Mouse (Mus musculus) Muller cell, postnatal 12 days (primary cell): ENCODE results near the gene Dnajb4.

Source experiments
- DNase-seq: peaks from one replicate; pipeline ENCODE4 v3.0.0-alpha.2; 2015; ENCODE audit errors: inconsistent ontology term

Gene Dnajb4

DNA sequence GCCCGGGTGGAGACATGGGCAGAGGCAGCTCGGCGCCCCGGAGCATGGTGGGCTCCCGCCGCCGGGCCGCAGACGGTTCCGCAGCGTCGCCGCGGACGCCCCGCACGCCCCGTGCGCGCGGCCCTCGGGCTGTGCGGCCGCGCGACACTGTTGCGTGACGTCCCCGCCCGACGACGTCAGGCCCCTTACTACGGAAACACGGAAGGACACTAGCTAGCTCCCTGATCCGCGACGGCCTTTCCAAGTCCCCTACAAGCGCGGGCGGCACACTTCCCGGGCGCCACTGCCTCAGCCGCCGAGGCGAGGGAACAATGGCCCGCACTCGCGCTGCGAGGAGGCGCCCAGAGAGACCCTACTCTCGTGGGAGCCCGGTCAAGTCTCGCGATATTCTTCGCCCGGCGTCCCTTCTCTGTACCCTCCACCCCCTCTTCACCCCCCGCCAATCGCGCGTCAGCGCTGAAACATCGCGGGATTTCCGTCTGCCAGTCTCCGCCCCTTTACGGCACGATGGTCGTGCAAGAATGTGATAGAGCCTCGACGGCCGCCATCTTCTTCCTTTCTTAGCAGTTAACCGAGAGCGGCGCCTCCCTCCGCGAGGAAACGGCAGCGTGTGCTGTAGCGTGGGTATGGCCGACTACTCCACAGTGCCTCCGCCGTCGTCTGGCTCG lies at the start of gene Dnajb4, which contains the start of gene Fubp1:
Gene Dnajb4, minus strand, starts transcription at position 336 of the 668 bp plus-strand sequence.
Gene Fubp1, plus strand, starts transcription at position 456 of the 668 bp plus-strand sequence.
- DNase-seq, result peak; percentile 98

DNA sequence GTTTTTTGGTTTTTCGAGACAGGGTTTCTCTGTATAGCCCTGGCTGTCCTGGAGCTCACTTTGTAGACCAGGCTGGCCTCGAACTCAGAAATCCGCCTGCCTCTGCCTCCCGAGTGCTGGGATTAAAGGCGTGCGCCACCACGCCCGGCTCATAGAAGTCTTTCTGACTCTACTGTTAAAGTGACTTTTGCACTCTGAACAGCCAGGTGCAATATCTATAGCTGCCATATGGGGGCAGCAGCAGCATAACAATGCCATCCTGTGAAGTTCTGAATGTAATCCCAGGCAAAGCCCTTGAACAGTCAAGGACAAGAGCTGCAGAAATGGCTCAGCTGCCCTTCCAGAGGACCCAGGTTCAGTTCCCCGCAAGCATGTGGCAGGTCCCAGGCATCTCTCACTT lies 49.3 kb upstream of the Dnajb4 start:
- peak; percentile 52 for DNase-seq

DNA sequence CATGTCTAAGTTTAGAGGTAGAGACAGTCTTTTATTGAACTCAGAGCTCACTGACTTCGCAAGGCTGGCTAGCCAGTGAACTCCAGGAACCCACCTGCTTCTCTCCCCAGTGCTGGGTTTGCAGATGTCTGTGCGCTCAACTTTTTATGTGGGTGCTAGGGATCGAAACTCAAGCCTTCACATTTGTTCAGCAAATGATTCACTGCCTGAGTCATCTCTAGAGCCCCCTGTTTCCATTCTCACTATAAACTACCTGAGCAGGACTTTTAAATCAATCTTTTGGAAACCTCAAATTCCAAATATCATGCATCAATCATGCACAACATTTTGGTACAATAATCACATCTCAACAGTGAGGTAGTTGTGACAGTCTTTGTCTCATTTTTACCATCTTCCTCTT lies 47.4 kb upstream of the Dnajb4 start:
- no peak for DNase-seq

DNA sequence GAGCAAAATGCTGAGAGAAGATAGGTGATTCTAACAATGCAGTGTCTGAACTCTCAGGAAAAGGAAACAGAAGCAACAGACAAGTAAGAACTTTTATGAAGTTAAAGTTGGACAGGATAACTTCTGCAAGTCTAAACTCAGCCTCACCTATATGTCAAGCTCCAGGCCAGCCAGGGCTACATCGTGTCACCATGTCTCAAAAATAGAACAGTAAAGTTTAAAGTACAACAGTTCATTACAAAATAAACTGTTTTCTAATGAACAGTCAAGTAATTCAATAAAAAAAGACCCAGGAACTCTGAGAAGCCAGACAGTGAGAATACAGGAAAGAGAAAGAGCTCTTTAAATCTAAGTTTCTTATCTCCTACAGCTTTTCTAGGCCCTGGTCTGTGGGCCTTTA lies 40.4 kb upstream of the Dnajb4 start:
- DNase-seq, result no peak

DNA sequence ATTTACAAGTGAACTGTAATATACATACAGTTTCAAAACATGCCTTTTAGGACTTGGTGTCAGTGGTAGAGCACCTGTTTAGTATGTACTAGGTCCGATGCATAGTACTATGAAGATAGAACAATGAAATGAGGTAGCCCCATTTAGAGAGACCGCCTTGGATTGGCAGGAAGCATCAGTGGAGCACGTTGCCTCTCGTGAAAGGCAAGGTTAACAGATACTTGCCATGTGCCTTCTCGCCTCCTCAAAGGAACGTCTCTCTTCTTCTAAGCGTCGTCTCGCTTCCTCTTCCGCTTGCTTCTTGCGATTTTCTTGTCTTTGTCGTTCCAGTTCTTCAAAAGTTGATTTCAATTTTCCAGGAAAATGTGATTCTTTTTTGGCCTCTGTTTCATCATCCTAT lies 37.6 kb upstream of the Dnajb4 start:
- DNase-seq, result no peak

DNA sequence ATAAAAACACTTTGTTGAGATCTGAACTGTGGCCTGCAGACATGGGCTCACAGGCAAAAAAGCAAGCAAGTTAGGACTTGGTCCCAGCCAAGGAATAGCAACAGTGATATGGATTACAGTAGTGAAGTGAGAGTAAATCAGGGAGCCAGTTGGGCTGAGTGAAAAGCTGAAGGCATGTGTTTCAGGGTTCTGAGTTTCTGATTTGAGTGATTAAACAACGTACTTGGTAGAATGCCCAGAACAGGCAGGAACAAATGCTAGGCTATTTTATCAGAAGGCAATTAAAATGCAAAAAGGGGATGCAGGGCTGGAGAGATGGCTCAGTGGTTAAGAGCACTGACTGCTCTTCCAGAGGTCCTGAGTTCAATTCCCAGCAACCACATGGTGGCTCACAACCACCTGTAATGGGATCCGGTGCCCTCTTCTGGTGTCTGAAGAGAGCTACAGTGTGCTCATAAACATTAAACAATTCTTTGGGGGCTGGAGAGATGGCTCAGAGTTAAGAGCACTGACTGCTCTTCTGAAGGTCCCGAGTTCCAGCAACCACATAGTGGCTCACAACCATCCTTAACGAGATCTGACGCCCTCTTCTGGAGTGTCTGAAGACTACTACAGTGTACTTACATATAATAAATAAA lies 35.3 kb upstream of the Dnajb4 start:
- peak; percentile 42 for DNase-seq

DNA sequence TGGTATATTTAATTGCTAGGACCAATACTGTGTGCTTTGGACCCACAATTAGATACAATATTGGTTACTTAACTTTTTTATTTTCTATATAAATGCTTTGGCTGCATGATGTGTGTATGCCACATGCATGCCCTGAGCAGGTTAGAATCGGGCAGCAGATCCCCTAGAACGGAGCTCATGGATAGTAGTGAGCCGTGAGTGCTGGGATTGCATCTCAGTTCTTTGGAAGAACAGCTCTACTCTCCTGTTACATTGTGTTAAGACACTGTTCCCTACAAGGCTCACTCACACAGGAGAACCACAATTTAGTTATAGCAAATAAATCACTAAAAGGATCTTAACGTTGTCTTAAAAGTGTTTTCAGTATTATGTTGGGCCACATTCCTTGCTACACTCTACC lies 33.2 kb upstream of the Dnajb4 start:
- no peak for DNase-seq

DNA sequence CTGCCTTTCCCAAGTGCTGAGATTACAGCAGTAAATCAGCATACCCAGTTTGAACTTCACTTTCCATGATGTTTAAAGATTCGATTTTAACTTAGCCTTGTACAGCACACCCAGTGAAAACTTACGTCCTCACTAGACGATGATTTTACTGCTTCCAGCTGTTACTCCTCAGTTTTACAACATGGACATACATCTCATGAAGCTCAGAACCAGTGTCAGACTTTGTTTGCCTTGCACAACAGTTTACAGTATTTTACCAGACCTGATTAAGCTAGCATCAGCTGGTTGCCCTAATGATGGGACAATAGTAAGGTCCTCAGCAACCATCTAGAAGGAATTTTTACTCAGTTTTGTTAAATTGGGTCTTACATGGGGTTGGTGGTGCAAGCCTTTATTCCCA lies 31.0 kb upstream of the Dnajb4 start:
- no peak for DNase-seq

DNA sequence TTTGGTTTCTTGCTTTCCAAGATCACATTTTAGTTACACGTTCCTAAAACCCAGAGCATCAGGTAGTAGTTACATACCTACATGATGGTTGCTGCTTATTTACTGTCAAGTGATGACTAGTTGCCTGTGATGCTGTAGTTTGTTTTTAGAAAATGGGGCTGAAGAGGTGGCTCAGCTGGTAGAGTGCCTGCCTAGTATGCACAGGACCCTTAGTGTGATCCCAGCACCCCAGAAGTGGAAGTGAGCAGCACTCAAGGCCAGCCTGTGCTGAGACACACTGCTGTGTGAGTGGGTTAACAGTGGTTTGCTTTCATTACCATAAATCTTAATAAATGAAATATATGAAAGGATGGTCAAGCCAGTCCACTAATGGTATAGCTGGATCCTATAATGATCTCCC lies 29.5 kb upstream of the Dnajb4 start:
- no peak for DNase-seq

DNA sequence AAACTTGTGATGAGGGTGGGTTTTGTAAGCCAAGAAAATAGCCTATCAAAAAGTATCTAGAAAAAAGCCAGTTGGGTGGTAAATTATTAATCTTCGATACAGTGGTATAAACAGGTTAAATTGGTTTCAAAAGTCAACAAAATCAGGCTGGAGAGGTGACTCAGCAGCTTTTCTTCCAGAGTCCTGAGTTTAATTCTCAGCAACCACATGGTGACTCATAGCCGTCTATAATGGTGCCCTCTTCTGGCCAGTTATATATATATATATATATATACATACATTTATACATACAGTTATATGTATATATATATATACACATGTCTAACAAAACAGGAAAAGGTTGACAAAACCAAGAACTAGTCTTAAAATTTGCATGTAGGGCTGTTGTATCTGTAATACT lies 28.7 kb upstream of the Dnajb4 start:
- DNase-seq, result no peak

DNA sequence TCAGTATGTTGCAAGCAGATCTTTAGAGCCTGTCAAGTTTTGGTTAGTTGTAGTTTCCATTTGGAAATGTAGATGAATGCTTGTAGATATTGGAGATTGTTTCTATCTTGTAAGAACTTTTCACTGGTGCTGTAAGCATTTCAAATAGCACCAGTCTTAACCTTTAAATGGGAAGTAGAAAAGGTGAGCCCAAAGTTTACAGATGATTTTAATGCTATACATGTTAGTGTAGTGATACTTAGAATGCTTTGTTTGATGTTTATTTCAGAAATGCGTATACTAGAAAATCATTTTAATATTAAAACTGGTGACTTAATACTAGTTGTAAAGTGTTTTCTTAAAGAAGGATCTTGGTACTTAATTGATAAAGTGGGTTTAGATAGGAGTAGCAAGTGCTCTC lies 25.7 kb upstream of the Dnajb4 start:
- no peak for DNase-seq

DNA sequence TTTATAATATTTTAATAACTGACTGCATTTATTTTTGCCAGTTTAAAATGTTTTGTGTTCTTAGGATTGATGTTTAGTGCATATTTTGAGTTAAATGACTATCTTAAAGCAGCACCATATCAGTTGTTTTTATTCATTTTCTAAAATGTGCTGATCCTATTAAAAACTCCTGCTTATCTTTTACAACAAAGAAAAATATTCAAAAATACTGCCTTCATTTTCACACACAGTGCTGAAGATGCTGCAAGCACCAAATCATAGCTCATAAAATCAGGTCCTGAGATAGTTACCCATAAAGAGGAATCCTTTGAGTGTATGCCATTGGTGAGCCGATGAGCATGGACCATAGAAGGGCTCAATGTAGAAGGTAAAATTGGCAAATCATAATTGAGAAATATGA lies 25.1 kb upstream of the Dnajb4 start:
- DNase-seq, result no peak

DNA sequence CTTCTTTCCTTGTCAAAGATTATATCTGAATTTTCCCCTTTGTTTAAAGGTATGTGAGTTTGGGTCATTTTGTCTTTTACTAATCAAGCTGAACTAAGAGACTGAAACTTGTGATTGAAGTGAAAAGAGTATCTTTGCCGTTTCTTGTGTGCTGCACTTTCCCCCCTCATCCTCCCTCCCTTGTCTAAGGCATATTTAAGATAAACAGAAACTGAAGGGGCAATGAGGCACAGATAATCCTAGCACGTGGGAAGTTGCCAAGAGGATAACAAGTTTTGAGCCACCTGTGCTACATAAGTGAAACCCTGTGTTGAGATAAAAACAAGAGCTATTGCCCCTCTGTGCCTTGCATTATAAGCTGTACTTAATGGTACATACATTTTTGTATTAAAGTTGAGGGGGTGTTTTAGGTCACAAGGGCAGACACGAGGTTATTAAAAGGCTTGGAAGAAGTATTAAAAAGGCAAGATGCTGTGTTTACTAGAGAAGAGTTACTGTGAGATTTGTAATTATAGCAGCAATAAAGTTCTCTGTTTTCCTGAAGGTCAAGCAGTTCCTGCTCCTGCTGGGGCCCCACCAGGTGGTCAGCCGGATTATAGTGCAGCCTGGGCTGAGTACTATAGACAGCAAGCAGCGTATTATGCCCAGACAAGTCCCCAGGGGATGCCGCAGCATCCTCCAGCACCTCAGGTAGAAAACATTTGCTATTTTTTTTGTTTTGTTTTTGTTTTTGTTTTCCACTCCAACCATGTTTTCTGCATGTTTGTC lies 21.4 kb upstream of the Dnajb4 start:
- DNase-seq, result no peak

DNA sequence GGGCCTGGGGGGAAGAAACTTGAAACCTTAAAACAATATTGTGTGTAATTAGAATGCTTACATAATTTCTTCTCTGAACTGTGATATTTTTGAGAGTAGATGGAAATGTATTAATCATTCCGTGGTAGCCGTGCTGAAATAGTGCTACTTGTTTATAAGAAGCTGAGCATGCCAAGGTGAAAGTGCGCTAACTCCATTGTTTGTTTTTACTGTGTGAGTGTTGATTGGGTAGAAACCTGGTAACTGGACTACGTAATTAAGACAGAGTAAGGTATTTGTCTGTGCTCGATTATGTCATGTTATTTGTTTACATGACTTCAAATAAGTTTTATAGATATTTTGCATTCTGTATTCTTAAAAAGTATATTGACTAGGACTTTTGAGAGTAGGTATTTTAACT lies 19.2 kb upstream of the Dnajb4 start:
- no peak for DNase-seq

DNA sequence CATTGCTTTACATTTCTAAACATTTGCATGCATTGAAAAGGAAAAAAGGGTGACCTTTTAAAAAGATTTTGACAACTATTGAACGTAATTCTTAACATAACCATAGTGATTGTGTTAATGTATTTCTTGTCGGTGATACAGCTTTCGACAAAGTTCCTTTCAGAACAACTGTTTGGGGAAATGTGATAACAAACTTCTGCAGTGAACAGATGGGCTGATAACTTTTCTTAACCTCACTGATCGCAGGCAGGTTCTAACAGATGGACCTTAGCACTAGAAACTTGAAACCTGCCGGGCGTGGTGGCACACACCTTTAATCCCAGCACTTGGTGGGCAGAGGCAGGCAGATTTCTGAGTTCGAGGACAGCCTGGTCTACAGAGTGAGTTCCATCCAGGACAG lies 18.7 kb upstream of the Dnajb4 start:
- DNase-seq, result no peak

DNA sequence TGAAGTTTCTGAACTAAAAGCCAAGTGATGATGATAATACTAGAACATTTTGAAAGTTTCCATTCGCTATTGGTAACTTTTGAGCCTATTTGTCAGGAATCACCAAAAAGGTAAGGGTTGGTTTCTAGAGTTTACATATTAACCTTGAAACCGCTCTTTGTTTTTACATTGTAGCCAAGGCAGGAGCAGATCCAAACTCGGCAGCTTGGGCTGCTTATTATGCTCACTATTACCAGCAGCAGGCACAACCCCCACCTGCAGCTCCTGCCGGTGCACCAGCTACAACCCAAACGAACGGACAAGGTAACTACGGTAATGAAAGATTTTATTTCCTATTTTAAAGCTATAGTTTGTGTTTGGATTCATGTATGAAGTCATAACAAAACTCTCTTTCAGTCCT lies 15.8 kb upstream of the Dnajb4 start:
- DNase-seq, result no peak

DNA sequence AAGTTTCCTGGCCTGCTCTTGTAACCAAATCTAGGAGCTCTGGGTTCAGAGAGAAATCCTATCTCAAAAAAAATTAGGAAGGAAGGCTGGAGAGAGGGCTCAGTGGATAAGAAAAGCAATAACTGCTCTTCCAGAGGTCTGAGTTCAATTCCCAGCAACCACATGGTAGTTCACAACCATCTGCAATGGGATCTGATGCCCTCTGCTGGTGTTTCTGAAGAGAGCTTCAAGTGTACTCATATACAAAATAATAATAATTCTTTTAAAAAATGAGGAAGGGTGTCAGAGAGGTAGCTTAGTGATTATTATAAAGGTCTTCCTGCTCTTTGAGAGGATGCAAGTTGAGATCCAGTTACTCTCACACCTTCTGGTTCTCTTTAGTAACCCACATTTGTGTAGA lies 14.8 kb upstream of the Dnajb4 start:
- DNase-seq, result no peak

DNA sequence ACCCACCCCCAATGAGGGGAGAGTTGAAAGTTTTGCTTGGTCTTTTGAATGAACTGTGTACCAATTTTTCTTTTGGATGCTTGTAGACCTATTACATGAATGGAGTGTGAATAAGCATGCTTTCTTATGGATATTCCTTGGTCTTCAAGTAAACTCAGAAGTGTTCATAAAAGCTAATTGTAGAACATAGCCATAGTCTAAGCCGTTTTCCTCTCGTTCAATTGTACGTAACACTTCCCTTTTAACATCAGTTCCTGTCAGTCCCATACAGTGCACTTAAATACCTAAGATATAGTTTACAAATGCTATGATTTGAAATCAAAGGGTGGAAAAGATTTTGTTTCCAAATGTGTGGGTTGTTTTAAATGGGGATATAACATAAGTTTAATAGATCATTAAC lies 3.3 kb upstream of the Dnajb4 start:
- no peak for DNase-seq

DNA sequence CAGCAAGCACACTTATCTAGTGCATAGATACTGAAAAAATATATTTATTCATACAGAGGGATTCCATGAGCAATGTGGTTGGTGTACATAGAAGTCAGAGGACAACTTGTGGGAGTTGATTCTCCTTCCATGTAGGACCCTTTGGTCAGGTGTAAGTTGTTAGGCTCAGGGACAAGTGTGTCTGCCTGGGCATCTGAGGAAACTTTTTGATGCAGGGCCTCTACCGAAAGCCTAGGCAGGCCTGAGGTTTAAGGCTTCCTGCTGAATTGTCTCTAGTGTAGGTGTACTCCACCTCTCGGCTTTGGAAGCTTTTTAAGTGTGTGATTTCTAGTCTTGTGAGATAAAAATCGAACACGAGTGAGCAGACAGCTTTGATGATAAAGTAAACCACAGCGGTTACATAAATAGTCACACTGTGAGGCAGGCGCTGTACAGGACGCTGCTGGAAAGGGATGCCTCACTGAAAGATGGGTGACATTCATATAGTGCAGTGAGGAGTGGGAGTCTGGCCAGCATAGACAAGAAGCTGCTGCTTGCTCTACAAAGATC lies 1.7 kb upstream of the Dnajb4 start:
- DNase-seq, result peak; percentile 7

DNA sequence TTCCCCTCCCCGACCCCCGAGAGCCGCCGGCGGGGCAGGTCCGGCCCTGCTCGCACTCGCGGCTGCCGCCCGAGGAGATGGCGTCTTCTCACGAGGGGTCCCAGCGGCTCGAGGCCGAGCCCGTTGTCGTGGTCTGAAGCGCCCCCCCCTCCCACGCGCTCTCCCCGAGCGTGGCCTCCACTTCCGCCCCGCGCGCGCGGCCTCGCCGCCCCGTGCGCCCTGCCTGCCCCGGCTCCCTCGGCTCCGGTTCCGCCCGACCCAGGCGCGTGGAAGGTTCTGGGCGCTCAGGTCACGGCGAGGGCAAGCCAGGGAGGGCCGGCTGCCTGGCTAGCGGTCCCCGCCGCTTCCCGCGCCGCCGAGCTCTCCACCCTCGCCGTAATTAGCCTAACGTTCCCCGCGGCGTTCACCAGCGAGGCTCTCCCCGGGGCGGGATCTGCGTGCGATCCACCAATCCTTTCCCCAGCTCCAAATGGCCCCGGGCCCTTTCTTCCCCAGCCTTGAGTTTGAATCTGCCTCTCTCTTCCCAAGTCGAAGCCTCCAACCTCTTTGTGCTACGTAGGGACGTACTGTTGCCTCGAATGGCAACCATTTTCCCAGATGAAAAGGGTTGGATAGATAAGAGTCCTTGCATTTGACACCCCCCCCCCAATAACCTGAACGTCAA lies 758 bp upstream of the Dnajb4 start:
- DNase-seq, result peak; percentile 86

DNA sequence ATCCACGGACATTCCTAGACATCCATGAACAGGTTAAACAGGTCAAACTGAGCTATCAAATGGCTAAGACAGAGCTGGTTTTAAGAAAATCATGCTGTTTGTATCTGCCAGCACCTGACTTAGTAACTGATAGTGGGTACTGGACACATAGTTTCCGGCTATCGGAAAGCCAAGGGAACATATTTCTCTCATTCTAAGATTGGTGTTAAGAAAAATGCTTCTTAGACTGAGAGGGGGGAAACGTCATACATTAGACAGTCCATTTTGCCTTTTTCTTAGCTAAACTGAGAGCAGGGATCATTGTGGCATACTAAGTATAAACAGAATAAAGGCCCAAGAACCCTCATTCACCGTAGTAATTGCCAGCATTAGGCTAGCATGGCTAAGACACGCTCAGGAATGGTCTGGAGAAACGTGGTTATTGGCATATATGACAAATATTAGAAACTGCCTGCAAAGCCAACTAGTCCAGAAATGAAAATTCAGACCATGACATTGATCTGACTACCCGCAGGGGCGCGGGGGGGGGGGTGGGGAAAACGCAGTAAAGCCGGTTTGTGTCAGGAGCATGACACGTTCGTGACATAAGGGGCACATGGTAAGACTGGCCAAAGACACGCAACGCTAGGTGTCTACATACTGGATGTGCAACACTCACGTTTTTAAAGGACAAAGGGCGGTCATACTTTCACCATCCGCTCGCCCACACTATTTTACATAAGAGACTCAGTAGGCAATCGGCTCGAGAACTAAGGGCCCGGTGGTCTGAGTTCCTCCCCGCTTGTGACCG lies 730 bp downstream of the Dnajb4 start:
- peak; percentile 64 for DNase-seq
